Mouse (Mus musculus): Measurements from ENCODE around the gene Bmp6.

DNA sequence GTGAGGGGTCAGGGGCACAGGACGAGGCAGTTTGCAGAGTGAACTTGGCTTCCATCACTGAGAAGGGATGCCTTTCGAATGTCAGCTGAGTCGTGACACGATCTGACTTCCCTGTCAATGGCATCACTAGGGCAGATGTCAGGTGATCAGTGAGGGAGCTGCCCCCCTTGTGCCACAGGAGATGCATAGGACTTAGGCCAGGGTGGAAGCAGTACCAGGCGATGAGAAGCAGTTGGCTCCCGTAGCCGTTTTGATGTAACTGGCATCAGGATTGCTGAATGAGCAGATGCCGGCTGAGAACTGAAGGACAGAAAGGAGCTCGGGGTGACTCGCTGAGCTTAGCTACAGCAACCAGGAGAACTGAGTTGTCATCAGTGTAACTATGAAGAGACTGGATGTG lies 188.6 kb downstream of the Bmp6 start:
- TF ChIP-seq POLR2A (IDR thresholded peaks at IDR 0.05; ENCODE audit: insufficient read depth, low read depth, low read length) (no peak), CTCF (IDR thresholded peaks at IDR 0.05; ENCODE audit: insufficient read depth, low read depth, low read length) (no peak)

Data from olfactory bulb, adult 2 months (tissue).